Mouse (Mus musculus) mammary gland, adult 2 months (tissue): Measurements from ENCODE around the gene Vsig10l. TPM values are rescaled to one million over a fixed set of nuclear protein-coding genes. Genes with fewer than 3 reads are reported as not detected.

Experiments used
- polyA plus RNA-seq: library from polyadenylated mRNA; depleted of rRNA; stranded (reverse); fragments of >200 nt; gene quantifications from 2 replicates; pipeline ENCODE4 v1.2.3, GENCODE M21; 2012; ENCODE audit warnings: low replicate concordance; rRNA removed

Gene Vsig10l
- 9.8 and 10.5 TPM in 2 replicates for polyA plus RNA-seq

DNA sequence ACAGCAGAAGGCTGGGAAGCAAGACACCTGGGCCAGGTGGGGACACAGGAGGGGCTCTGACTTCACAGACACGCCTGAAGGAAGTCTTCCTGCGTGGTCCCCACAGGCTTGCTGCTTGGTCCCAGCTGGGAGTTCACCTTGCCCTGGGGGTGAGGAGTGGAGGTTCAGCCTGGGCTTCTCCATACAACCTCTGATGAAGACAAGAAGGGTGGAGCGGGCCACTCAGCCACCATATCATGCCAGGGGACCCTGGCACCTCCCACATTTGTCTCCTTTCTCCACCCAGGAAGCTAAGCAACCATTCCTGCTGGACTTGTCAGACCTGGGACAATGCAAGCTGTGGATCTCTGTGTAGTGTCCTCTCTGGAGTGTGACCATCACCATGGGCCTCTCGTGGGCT, at the start of gene Vsig10l:
TSS of gene Vsig10l (plus strand) at position 301 of the 400 bp plus-strand sequence.

DNA sequence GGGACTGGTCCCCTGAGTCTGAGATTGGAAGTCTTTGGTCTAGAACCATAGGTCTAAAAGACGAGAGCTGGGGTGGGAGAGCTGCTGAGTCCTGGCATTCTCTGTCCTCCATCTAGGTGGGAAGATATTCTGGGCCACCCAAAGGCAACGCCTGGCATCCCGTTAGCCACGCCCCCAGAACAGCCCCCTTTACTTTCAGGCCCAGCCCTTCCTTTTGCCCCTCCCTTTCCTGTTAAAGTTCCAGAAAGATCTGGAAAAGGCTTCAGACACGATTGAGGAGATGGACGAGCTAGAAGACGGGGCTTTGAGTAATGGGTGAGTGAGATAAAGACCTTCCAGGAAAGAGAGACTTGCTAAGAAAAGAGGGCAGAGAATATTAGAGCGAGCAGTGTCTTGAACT, 35.5 kb upstream of the Vsig10l start, which contains the start of gene Lim2:
TSS of gene Lim2 (plus strand) at position 265 of the 400 bp plus-strand sequence.

GRCm38 (mm10) chr7:43436341-43437255, 26.4 kb upstream of the Vsig10l start, which contains the start of gene Nkg7:
TSS of gene Nkg7 (plus strand) at chr7:43437073.

DNA sequence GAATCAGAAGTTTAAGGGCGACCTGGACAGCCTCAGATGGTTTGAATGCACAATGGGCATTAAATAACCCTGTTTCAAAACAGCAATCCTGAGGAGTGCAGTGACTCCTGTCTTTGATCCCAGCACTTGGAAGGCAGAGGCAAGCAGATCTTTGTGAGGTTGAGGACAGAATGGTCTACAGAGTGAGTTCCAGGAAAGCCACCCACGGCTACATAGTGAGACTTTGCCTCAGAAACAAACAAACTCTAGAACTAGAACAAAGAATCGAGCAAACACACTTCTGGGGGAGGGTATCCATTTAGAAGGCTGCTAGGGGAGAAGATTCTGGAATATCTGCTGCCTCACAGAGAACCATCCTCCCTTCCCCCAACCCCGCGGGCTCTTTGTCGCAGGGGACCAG, 22.5 kb upstream of the Vsig10l start, which contains the start of gene Cldnd2:
TSS of gene Cldnd2 (plus strand) at position 301 of the 400 bp plus-strand sequence.

GRCm38 (mm10) chr7:43443917-43444293, 19.0 kb upstream of the Vsig10l start, which contains the start of the genes Etfb and Gm45233:
TSS of gene Etfb (plus strand) at chr7:43444083.
TSS of gene Gm45233 (plus strand) at chr7:43444128.

DNA sequence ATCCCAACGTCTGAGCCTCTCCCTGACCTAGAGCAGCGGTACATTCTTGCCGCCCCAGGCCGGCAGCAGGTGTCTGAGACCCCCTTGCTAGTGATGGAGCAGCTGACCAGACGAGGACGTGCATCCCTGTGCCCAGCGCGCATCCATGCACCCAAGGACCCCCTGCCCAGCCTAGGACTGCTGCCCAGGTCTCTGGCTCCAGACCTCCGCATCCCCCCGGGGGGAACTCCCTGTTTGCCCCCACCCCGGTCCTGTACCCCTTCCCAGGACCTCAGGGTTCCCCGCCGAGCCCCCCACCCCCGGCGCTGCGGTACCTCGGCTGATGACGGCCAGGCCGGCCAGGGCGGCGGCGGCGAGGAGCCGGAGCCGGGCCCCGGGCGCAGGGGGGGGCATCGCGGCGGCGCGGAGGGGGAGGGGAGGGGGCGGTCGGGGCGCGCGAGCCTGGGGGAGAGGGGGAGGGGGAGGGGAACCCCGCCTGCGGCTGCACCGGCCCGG, 26.7 kb downstream of the Vsig10l start, which contains the start of gene Iglon5:
TSS of gene Iglon5 (minus strand) at position 445 of the 495 bp plus-strand sequence.

Other genes with a start within 250 kb of the Vsig10l start
- gene Zfp715, start 149.9 kb upstream of the Vsig10l start, polyA plus RNA-seq, result 3.2 and 5.5 TPM in 2 replicates
- 1.7 and 2.1 TPM in 2 replicates for gene Siglecf, start 111.8 kb upstream of the Vsig10l start, polyA plus RNA-seq
- gene Siglecg, start 54.9 kb upstream of the Vsig10l start, polyA plus RNA-seq, result 60.6 and 83.5 TPM in 2 replicates
- 0.07 TPM in 1 of 2 replicates, not detected in the other for gene Lim2, start 35.5 kb upstream of the Vsig10l start, polyA plus RNA-seq
- 59.9 and 70.1 TPM in 2 replicates for gene Nkg7, start 26.1 kb upstream of the Vsig10l start, polyA plus RNA-seq
- not detected in 2 replicates for gene Cldnd2, start 22.4 kb upstream of the Vsig10l start, polyA plus RNA-seq
- gene Etfb, start 19.1 kb upstream of the Vsig10l start, polyA plus RNA-seq, result 140 and 200 TPM in 2 replicates
- 1.4 and 5.6 TPM in 2 replicates for gene Gm45233, start 19.0 kb upstream of the Vsig10l start, polyA plus RNA-seq
- 6.9 and 7.2 TPM in 2 replicates for gene Iglon5, start 26.9 kb downstream of the Vsig10l start, polyA plus RNA-seq
- not detected in 2 replicates for gene 4931406B18Rik, start 42.8 kb downstream of the Vsig10l start, polyA plus RNA-seq
- 15.0 and 29.1 TPM in 2 replicates for gene Cd33, start 81.3 kb downstream of the Vsig10l start, polyA plus RNA-seq
- 1.1 and 2.3 TPM in 2 replicates for gene Zfp658, start 99.1 kb downstream of the Vsig10l start, polyA plus RNA-seq
- 0.99 and 2.5 TPM in 2 replicates for gene Zfp719, start 116.5 kb downstream of the Vsig10l start, polyA plus RNA-seq
- gene Zfp819, start 144.0 kb downstream of the Vsig10l start, polyA plus RNA-seq, result 0.06 TPM in 2 replicates
- not detected in 2 replicates for gene Ceacam18, start 171.6 kb downstream of the Vsig10l start, polyA plus RNA-seq
- gene Siglece, start 197.0 kb downstream of the Vsig10l start, polyA plus RNA-seq, result 3.8 and 5.4 TPM in 2 replicates
- gene Ctu1, start 208.9 kb downstream of the Vsig10l start, polyA plus RNA-seq, result 9.2 and 18.9 TPM in 2 replicates
- gene Klk14, start 227.3 kb downstream of the Vsig10l start, polyA plus RNA-seq, result not detected in 2 replicates
- 0.16 and 0.33 TPM in 2 replicates for gene Klk13, start 249.4 kb downstream of the Vsig10l start, polyA plus RNA-seq